Mouse (Mus musculus) left cerebral cortex, adult 11 months (tissue): ENCODE data around the gene Ddx21.

Experiments
- DNase-seq: peaks from one replicate; pipeline ENCODE4 v3.0.0; 2022; ENCODE audit warnings: low spot score

Gene Ddx21

GRCm38 (mm10) chr10:62570126-62570871 lies 31.8 kb downstream of the Ddx21 start:
- DNase-seq, result no peak

GRCm38 (mm10) chr10:62568861-62569260 lies 33.2 kb downstream of the Ddx21 start:
- DNase-seq, result no peak

- DNase-seq, result no peak
Measured at GRCm38 (mm10) chr10:62557736-62558135, 44.3 kb downstream of the Ddx21 start.

- no peak for DNase-seq
Measured at GRCm38 (mm10) chr10:62556558-62556901, 45.6 kb downstream of the Ddx21 start.

GRCm38 (mm10) chr10:62555705-62556557 lies 46.1 kb downstream of the Ddx21 start:
- DNase-seq, result no peak

GRCm38 (mm10) chr10:62553611-62554091 lies 48.4 kb downstream of the Ddx21 start:
- no peak for DNase-seq

- DNase-seq, result no peak
Measured at GRCm38 (mm10) chr10:62550787-62551300, 51.2 kb downstream of the Ddx21 start.

- DNase-seq, result peak; percentile 35
Measured at GRCm38 (mm10) chr10:62549523-62550166, 52.4 kb downstream of the Ddx21 start.

- DNase-seq, result no peak
Measured at GRCm38 (mm10) chr10:62546441-62546840, 55.6 kb downstream of the Ddx21 start.

- DNase-seq, result no peak
Measured at GRCm38 (mm10) chr10:62545759-62546158, 56.3 kb downstream of the Ddx21 start.

- no peak for DNase-seq
Measured at GRCm38 (mm10) chr10:62544316-62544715, 57.8 kb downstream of the Ddx21 start.

- DNase-seq, result no peak
Measured at GRCm38 (mm10) chr10:62543399-62543808, 58.7 kb downstream of the Ddx21 start.

GRCm38 (mm10) chr10:62542928-62543327 lies 59.2 kb downstream of the Ddx21 start:
- DNase-seq, result no peak

GRCm38 (mm10) chr10:62542507-62542906 lies 59.6 kb downstream of the Ddx21 start:
- DNase-seq, result no peak

GRCm38 (mm10) chr10:62541499-62541898 lies 60.6 kb downstream of the Ddx21 start:
- no peak for DNase-seq

GRCm38 (mm10) chr10:62540800-62541199 lies 61.3 kb downstream of the Ddx21 start:
- no peak for DNase-seq

- no peak for DNase-seq
Measured at GRCm38 (mm10) chr10:62534509-62534908, 67.6 kb downstream of the Ddx21 start.

GRCm38 (mm10) chr10:62532832-62533231 lies 69.2 kb downstream of the Ddx21 start:
- DNase-seq, result no peak
